Mouse (Mus musculus): ENCODE measurements around the gene Aspscr1.

Aspscr1 gene

DNA sequence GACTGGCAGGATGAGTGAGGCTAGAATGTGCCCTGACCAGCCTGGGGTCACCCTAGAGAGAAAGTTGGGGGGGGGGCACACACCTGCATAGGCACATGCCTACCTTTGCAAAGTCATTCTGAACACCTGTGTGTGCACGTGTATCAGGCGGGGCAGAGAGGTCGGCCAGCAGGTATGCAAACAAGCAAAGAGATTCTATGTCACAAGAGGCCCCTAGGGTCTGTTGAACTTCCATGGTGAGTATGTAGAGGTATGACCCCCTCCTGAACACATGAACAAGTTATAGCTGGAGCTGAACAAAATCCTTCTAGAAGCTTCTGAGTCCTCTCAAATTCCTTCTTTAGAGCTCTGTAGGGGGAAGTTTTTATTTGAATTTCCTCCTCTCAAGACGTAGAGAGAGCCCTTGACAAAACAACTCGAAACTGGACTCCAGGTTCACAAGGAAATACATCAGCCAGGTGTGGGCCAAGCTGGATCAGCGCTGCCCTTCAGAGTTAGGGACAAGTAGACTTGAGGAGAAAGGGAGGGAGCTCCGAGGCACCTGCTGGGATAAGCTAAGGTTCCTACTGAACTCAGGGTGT, 71.4 kb downstream of the Aspscr1 start:
- no peak for DNase-seq

DNA sequence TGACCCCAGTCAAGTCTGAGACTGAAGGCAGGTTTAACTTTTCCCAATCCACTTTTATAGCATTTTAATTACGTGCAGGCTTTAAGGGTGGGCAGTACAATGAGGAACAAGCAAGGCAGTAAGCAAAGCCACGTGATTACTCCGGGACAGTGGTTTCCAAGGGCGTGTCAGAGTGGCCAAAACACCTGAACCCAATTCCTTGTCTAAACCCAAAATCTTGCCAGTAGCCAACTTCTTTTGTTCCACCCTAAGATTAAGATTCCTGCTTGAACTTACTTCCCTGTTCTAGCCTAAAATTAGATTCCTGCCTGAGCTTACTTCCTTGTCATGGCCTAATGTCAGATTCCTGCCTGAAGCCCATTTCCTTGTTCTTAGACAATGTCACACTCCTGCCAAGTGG, 75.2 kb downstream of the Aspscr1 start:
- DNase-seq: no peak

DNA sequence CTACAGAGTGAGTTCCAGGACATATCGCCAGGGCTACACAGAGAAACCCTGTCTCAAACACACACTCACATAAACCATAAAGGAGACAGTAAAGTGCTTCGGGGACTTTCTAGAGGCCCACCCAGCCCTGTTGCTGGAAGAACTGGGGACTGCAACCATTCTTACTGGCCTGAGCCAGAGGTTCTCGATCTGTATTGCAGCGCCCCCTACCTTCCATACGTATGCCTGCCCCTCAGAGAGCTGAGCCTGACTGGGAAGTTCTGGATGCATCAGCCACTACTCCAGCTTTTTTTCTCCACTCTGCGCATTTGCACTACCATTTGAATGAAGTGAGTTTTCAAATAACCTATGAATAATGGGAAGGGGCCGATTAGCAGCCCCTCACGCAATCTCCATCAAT, 76.7 kb downstream of the Aspscr1 start:
- no peak for DNase-seq

DNA sequence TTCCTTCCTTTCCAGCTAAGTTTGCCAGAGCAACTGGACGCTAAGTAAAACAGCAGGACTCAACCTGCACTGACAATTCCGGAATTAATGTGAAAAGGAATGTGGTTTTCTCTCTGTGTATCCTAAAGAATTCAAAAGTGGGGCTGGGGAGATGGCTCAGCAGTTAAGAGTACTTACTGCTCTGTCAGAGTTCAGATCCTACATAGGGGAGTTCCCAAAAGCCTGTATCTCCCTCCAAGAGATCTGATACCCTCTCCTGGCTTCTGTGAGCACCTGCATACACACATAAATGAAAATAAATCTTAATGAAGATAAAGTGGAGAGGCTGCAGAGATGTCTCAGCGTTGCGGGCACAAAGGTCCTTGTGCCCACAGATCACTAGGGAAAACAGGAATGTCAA, 78.8 kb downstream of the Aspscr1 start:
- DNase-seq: no peak

All from cerebellum, adult 11-12 months (tissue).